Mouse (Mus musculus) lung, postnatal 0 days (tissue): Measurements from ENCODE around the gene Tomm20.
A peak's percentile ranks its signal among the peaks of the same experiment; 100 is the strongest.

Experiments
- CTCF ChIP-seq: IDR thresholded peaks from 2 replicates; pipeline ENCODE4 v1.5.1; 2016; ENCODE audit warnings: antibody characterized with exemption, mild to moderate bottlenecking
- EP300 ChIP-seq: IDR thresholded peaks from 2 replicates; pipeline ENCODE4 v1.6.1; 2016; ENCODE audit warnings: antibody characterized with exemption, mild to moderate bottlenecking, control low read depth

- TF ChIP-seq EP300 (no peak), CTCF (peak; percentile 36)
Measured at GRCm38 (mm10) chr8:126908805-126909204, 36.8 kb downstream of the Tomm20 start.
